Mouse (Mus musculus) heart, postnatal 0 days (tissue): ENCODE measurements around the gene 4930524J08Rik. TPM values are rescaled to one million over a fixed set of nuclear protein-coding genes. Genes with fewer than 3 reads are reported as not detected.

Experiments
- ATAC-seq: fragments of 200-750 bp; cut with Nextera tagmentation; 2 replicates; pipeline ENCODE4 v1.8.0; 2017; ENCODE audit warnings: low read depth, moderate number of reproducible peaks, moderate library complexity; ENCODE audit not compliant: insufficient read depth
- DNase-seq: peaks from one replicate; pipeline ENCODE4 v3.0.0-alpha.2; 2016; ENCODE audit warnings: low spot score
- H3K27ac ChIP-seq: fragments of 300-500 bp; sonication (generic); 2 replicates; pipeline ENCODE4 v1.5.1; 2014; ENCODE audit warnings: low read depth, mild to moderate bottlenecking
- H3K27me3 ChIP-seq: fragments of 300-500 bp; sonication (generic); 2 replicates; pipeline ENCODE4 v1.6.1; 2014; ENCODE audit warnings: low read length, mixed read lengths; ENCODE audit not compliant: control insufficient read depth, insufficient read depth
- H3K36me3 ChIP-seq: fragments of 300-500 bp; sonication (generic); replicated peaks from 2 replicates; pipeline ENCODE4 v1.6.1; 2014; ENCODE audit warnings: low read length, mixed read lengths; ENCODE audit not compliant: control insufficient read depth, insufficient read depth
- H3K4me1 ChIP-seq: fragments of 300-500 bp; sonication (generic); 2 replicates; pipeline ENCODE4 v1.6.1; 2014; ENCODE audit warnings: antibody characterized with exemption; ENCODE audit not compliant: control insufficient read depth, insufficient read depth
- H3K4me2 ChIP-seq: fragments of 300-500 bp; sonication (generic); 2 replicates; pipeline ENCODE4 v1.6.1; 2014; ENCODE audit warnings: low read depth, mild to moderate bottlenecking, low read length, moderate library complexity
- H3K4me3 ChIP-seq: fragments of 300-500 bp; sonication (generic); 2 replicates; pipeline ENCODE4 v1.5.1; 2014; ENCODE audit warnings: low read depth, low read length
- H3K9ac ChIP-seq: fragments of 300-500 bp; sonication (generic); replicated peaks from 2 replicates; pipeline ENCODE4 v1.6.1; 2014; ENCODE audit warnings: low read depth, low read length, mixed read lengths
- H3K9me3 ChIP-seq: fragments of 300-500 bp; sonication (generic); replicated peaks from 2 replicates; pipeline ENCODE4 v1.6.1; 2016; ENCODE audit warnings: low read length; ENCODE audit not compliant: control insufficient read depth
- CTCF ChIP-seq: IDR thresholded peaks from 2 replicates; pipeline ENCODE4 v1.5.1; 2016; ENCODE audit warnings: antibody characterized with exemption, control low read depth, low read depth
- EP300 ChIP-seq: IDR thresholded peaks from 2 replicates; pipeline ENCODE4 v1.6.1; 2016; ENCODE audit warnings: antibody characterized with exemption, low read depth
- WGBS: fragments of 180-500 bp; shearing (Covaris S2); extraction: QIAGEN DNeasy Blood & Tissue Kit; methylation state at CpG from one replicate; pipeline ENCODE4 v1.1.7; 2014; 5-methylcytosine and 5-hydroxymethylcytosine counted together
- polyA plus RNA-seq: library from polyadenylated mRNA; unstranded; fragments of >200 nt; fragmentation: Nextera tagmentation; extraction: Ambion mirVana; gene quantifications from 2 replicates; pipeline ENCODE4 v1.2.1, GENCODE M21; 2015
- total RNA-seq: library from RNA; depleted of rRNA; stranded (reverse); fragments of >200 nt; gene quantifications from 2 replicates; pipeline ENCODE4 v1.2.3, GENCODE M21; 2014; ENCODE audit warnings: low replicate concordance; rRNA removed

4930524J08Rik gene
- total RNA-seq: 24.0 TPM in 1 of 2 replicates, not detected in the other
- 1.7 and 2.5 TPM in 2 replicates for polyA plus RNA-seq

DNA sequence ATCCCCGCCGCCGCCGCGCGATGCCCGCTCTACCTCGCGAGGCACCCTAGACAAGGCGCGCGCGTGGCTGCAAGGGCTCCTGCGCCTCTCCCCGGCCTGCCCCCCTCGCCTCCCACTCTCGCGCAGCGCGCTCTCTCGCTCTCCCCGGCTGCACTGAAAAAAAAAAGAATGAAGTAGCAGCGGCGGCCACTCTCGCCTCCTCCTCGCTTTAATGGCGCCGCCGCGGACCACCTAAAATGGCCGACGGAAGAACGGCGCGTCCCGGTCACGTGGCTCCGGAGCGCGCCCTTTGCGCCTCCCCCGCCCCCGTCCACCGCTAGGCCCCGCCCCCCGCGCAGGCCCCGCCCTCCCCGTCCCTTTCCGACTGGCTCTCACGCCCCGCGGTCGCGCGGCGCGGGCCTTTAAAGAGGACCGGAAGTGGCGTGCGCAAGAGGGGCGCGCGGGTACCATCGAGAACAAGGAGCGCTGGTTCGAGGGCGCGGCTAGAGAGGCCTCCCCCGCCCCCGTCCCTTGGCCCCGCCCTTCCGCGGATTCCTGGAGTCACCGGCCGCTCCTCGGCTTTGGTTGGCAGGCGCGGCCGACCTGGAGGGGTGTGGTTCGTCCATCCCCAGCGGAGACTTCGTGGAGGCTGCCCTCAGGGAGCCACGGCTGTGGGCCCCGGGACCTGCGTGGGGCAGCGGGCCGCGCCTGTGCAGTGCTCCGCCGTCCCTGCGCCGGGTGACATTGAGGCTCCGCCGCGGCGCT is at the start of gene 4930524J08Rik, which contains the start of gene Hnrnpd:
TSS of gene 4930524J08Rik (plus strand) at position 363 of the 744 bp plus-strand sequence.
TSS of gene Hnrnpd (minus strand) at position 240 of the 744 bp plus-strand sequence.
- under 1% methylated on average over 80 of the region's 97 CpGs for WGBS
- DNase-seq (peak; percentile 96), ATAC-seq (peak; percentile 97)
- Histone ChIP-seq H3K27me3 (no peaks in the 10 kb centered on the region), H3K27ac (peak within 1 kb of the TSS; percentile 96), H3K4me3 (peak within 1 kb of the TSS; percentile 82), H3K4me2 (peak within 1 kb of the TSS; percentile 93), H3K4me1 (peaks cover 22% of the 10 kb centered on the region), H3K9ac (peak within 1 kb of the TSS; percentile 92), H3K36me3 (no peaks in the 10 kb centered on the region), H3K9me3 (no peaks in the 10 kb centered on the region)
- peak; percentile 59; the same call in 1 of the 2 replicates for TF ChIP-seq EP300
- TF ChIP-seq CTCF: no peak

DNA sequence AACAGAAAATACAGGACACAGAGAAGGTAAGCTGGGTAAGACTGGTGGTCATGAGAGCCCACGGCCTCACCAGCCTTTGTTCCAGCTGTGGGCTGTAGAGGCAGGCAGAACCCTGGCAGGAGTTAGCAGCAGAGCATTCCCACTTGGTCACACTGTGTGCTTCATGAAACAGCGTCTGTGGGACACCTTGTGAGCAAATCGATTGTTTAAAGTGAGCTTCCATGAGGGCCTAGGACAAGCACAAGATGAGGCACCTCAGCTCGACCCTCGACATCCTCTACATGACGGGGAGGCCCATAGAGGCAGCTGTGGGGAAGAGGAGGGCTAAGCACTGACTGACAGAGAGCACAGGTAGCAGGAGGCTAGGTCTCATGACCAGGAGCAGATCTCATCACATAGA is 47.0 kb upstream of the 4930524J08Rik start:
- no peaks in the 10 kb centered on the region for H3K4me1 ChIP-seq
- WGBS: 64% methylated on average over 6 of the region's 6 CpGs
- no peak for TF ChIP-seq CTCF
- TF ChIP-seq EP300: no peak

DNA sequence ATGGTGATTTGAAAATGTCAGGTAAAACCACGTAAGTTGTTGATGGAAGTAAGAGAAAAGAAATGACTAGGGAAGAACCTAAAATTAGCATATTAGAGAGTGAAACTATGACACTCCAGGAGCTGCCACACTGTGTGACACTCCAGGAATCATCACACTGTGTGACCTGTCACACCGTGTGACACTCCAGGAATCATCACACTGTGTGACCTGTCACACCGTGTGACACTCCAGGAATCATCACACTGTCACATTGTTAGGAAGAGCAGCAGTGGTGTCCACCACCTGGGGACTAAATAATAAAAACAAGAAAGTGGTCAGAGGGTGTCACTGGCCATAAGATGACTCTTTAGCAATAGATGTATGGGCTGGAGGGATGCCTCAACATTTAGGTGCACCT is 39.4 kb upstream of the 4930524J08Rik start:
- H3K27ac ChIP-seq: no peak overlapping the region
- DNase-seq (no peak), ATAC-seq (no peak)
- no peaks in the 10 kb centered on the region for H3K36me3 ChIP-seq
- TF ChIP-seq EP300 (no peak), CTCF (no peak)
- H3K4me3 ChIP-seq: no peak overlapping the region
- whole genome bisulfite sequencing: 71% methylated on average over 3 of the region's 3 CpGs
- peaks cover 2% of the 10 kb centered on the region for H3K9me3 ChIP-seq
- no peaks in the 10 kb centered on the region for H3K4me1 ChIP-seq
- H3K4me2 ChIP-seq: no peak overlapping the region
- H3K27me3 ChIP-seq: no peaks in the 10 kb centered on the region
- H3K9ac ChIP-seq: no peak overlapping the region

More for the DNA sequence above, 47.0 kb upstream of the 4930524J08Rik start:
- Histone ChIP-seq H3K9me3 (no peaks in the 10 kb centered on the region), H3K4me2 (no peak overlapping the region), H3K4me3 (no peak overlapping the region), H3K36me3 (no peaks in the 10 kb centered on the region), H3K27me3 (no peaks in the 10 kb centered on the region), H3K9ac (no peak overlapping the region), H3K27ac (no peak overlapping the region)
- DNase-seq: no peak
- no peak for ATAC-seq

DNA sequence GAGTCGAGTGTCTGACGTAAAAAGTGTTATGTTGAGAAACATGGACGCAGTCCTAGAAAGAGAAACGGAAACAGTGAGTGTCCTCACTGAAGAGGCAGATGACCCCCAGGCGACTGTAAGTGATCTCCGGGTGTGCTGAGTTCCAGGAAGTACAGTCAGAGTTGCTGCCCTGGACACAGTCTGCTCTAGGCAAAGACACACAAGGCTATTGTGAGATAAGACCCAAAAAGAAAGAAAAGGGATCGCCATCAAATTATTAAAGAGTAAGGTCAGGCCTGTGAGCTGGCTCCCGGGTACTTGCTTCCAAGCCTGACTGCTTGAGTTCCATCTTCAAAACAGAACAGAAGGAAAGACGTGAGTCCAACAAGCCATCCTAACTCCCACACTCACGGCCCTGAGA is 37.6 kb upstream of the 4930524J08Rik start:
- ATAC-seq (no peak), DNase-seq (no peak)
- peaks cover 8% of the 10 kb centered on the region for H3K9me3 ChIP-seq
- no peak overlapping the region for H3K4me2 ChIP-seq
- no peaks in the 10 kb centered on the region for H3K4me1 ChIP-seq
- H3K9ac ChIP-seq: no peak overlapping the region
- no peak overlapping the region for H3K4me3 ChIP-seq
- TF ChIP-seq EP300 (no peak), CTCF (no peak)
- H3K36me3 ChIP-seq: no peaks in the 10 kb centered on the region
- H3K27ac ChIP-seq: no peak overlapping the region
- H3K27me3 ChIP-seq: no peaks in the 10 kb centered on the region
- WGBS: 73% methylated on average over 10 of the region's 10 CpGs

DNA sequence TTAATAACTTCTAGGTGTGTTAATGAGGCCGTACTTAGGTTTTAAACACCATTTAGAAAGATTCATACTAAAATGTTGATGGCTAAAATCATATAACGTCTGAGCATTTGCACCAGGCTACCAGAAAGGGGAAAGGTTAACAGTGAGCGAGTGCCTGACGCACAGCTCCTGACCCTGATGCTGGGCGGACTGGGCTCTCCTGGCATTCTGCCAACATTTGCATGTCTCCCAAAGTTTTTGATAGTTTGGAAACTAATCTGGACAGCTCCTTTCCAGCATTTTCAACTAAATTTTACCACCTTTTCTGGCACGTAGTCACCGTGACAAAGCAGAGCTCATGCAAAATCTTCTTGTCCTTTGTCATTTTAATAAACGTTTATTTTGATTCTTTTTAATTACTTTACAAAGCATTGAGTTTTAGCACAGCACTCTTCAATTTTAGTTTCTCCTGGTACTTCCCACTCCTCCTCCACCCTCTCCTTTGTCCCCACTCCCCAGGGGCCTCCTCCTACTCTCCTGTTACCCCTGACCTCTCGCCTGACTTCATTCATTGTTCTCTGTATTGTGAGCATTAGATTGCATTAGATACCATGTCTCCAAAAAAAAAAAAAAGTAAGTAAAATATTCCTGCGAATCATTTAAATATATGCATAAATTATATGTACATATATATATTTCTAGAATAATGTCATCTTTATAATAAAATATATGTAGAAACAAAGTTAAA is 36.9 kb upstream of the 4930524J08Rik start:
- no peak overlapping the region for H3K4me3 ChIP-seq
- WGBS: 54% methylated on average over 10 of the region's 10 CpGs

More for the DNA sequence above, 36.9 kb upstream of the 4930524J08Rik start:
- Histone ChIP-seq H3K27me3 (no peaks in the 10 kb centered on the region), H3K36me3 (no peaks in the 10 kb centered on the region), H3K4me1 (no peaks in the 10 kb centered on the region), H3K27ac (no peak overlapping the region), H3K9me3 (peaks cover 8% of the 10 kb centered on the region), H3K9ac (no peak overlapping the region), H3K4me2 (no peak overlapping the region)
- no peak for TF ChIP-seq CTCF
- TF ChIP-seq EP300: no peak
- ATAC-seq (no peak), DNase-seq (no peak)
